Mouse (Mus musculus): ENCODE results near the gene Laptm4a. TPM values are rescaled to one million over a fixed set of nuclear protein-coding genes. Genes with fewer than 3 reads are reported as not detected.

Gene Laptm4a
- polyA plus RNA-seq, 1 experiment from 2014 or later, result 242 TPM

DNA sequence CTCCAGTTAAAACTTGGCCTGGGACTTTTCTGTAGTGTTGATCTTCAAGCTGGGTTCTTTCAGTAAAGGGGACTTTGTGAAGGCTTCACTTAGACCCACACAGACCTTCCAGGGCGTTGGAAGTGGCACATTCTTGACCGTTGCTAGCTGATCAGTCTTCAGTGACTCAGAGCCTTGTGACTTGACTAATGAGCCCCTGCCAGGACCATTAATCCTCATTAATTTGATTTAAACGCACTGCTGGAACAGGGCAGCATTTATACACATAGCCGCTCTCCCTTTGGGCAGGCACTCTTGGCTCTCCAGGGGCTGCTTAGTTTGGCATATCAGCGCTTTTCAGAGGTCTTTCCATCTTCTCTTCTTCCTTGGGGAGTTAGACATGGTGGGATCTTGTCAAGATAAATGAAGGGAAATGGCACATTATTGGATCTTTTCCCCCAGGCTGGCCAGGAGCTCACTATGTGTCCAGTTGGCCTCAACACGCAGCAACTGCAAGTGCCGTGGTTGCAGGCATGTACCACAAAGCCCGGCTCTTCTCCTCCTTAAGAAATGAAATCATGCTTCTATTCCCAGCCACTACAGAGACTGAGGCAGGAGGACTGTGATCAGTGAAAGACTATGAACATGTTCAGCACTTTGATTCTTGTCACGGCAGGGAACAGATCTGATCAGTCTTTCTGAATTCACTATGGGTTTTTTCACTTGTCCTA lies 40.3 kb downstream of the Laptm4a start:
- WGBS, result 75% methylated on average over 9 of the region's 9 CpGs
- Histone ChIP-seq H3K9me3 (ENCODE audit: control insufficient read depth) (no peaks in the 10 kb centered on the region), H3K4me1 (replicated peaks; ENCODE audit: control insufficient read depth, insufficient read depth, low read length) (no peaks in the 10 kb centered on the region), H3K4me3 (ENCODE audit: low read depth, low read length) (no peak overlapping the region), H3K27ac (ENCODE audit: low read depth, low read length) (no peak overlapping the region), H3K4me2 (replicated peaks; ENCODE audit: low read depth) (no peak overlapping the region), H3K36me3 (ENCODE audit: control insufficient read depth, insufficient read depth) (no peaks in the 10 kb centered on the region), H3K9ac (ENCODE audit: low read depth, low read length) (no peak overlapping the region), H3K27me3 (replicated peaks; ENCODE audit: control insufficient read depth, insufficient read depth, low read length) (0 out of 2 replicates have a peak, but pooled peaks cover 3% of the 10 kb centered on the region)
- ATAC-seq, result no peak
- TF ChIP-seq CTCF (IDR thresholded peaks at IDR 0.05; ENCODE audit: low read depth), result no peak

DNA sequence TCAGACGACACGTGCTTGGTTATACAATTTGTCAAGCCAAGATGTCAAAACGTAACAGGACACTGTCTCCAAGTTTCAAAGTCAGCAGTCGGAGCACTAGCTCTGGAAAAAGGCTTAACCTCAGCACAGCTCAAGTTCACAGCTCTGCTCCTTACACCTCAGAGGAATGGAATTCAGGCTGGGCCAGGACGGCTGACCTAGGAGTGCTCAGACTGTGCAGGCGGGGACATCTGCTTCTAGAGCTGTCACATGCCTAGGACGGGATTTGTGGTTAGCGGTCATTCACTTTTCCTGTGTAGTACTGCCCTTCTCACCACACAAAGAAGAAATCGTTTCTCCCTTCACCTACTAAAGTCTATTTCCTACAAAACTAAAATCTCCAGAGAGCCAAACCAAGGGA lies 48.4 kb downstream of the Laptm4a start:
- no peak overlapping the region for H3K4me3 ChIP-seq (ENCODE audit: low read depth, low read length)
- WGBS, result 21% methylated on average over 9 of the region's 9 CpGs
- no peaks in the 10 kb centered on the region for H3K9me3 ChIP-seq (ENCODE audit: control insufficient read depth)
- peak; percentile 61; the same call in 1 of the 2 replicates for ATAC-seq
- H3K27ac ChIP-seq (ENCODE audit: low read depth, low read length), result no peak overlapping the region
- no peak overlapping the region for H3K9ac ChIP-seq (ENCODE audit: low read depth, low read length)
- H3K36me3 ChIP-seq (ENCODE audit: control insufficient read depth, insufficient read depth), result no peaks in the 10 kb centered on the region
- no peaks in the 10 kb centered on the region for H3K4me1 ChIP-seq (replicated peaks; ENCODE audit: control insufficient read depth, insufficient read depth, low read length)
- H3K27me3 ChIP-seq (replicated peaks; ENCODE audit: control insufficient read depth, insufficient read depth, low read length), result no peaks in the 10 kb centered on the region
- H3K4me2 ChIP-seq (replicated peaks; ENCODE audit: low read depth), result no peak overlapping the region
- no peak for TF ChIP-seq CTCF (IDR thresholded peaks at IDR 0.05; ENCODE audit: low read depth)

DNA sequence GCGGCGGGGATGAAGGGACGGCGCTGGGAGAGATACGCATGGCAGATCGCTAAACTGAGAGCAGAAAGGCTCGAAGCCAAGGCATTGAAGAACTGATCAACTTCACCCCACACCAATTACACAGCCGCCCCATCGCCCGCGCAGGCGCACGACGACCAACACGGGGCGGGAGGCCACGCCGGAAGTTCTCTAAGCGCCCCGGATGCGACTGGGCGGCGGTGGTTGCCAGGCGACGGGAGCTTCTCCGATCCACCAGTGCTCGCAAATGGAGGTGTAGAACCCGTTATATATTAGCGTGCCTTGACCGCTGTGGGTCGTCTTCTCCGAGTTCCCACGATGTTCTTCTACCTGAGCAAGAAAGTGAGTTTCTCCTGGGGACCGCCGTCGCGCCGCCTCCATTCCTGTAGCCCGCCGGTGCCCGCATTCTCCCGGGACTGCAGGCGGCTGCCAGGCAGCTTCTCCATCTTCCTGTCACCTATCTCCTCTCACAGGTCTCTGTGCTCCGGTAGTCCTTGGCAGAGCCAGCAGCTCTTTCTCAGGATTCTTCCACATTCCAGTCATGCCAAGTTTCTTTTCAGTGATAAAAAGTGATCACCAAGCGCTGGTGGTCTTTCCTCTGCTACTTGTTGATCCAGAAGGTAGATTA lies 52.5 kb downstream of the Laptm4a start, which contains the start of gene Wdr35:
Gene Wdr35, plus strand, starts transcription at position 73 of the 646 bp plus-strand sequence.
- under 1% methylated on average over 45 of the region's 45 CpGs for WGBS
- no peaks in the 10 kb centered on the region for H3K36me3 ChIP-seq (ENCODE audit: control insufficient read depth, insufficient read depth)
- no peaks in the 10 kb centered on the region for H3K27me3 ChIP-seq (replicated peaks; ENCODE audit: control insufficient read depth, insufficient read depth, low read length)
- no peak within 1 kb of the TSS for H3K27ac ChIP-seq (ENCODE audit: low read depth, low read length)
- ATAC-seq, result peak; percentile 80
- H3K9me3 ChIP-seq (ENCODE audit: control insufficient read depth), result no peaks in the 10 kb centered on the region
- peak within 1 kb of the TSS; percentile 69 for H3K4me3 ChIP-seq (ENCODE audit: low read depth, low read length)
- H3K4me2 ChIP-seq (replicated peaks; ENCODE audit: low read depth), result peak within 1 kb of the TSS; percentile 89
- peak within 1 kb of the TSS; percentile 48; the same call in 1 of the 2 replicates for H3K9ac ChIP-seq (ENCODE audit: low read depth, low read length)
- H3K4me1 ChIP-seq (replicated peaks; ENCODE audit: control insufficient read depth, insufficient read depth, low read length), result no peaks in the 10 kb centered on the region
- no peak for TF ChIP-seq CTCF (IDR thresholded peaks at IDR 0.05; ENCODE audit: low read depth)

DNA sequence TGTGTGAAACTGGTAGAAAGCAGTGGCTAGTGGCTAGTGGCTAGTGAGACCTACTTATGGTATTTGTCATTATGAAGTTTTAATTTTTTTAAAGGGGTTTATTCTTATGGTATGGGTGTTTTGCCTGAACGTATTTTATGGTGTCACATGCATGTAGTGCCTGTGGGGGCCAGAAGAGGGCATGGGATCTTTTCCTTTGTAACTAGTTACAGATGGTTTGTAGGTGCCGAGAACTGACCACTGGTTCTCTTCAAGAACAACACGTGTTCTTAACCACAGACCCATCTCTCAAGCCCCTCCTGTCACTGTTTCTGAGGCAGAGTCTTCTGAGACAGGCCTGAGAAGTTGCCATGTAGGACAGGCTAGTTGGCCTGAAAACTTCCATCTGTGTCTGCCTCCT lies 53.6 kb downstream of the Laptm4a start:
- Histone ChIP-seq H3K4me1 (replicated peaks; ENCODE audit: control insufficient read depth, insufficient read depth, low read length) (no peaks in the 10 kb centered on the region), H3K4me2 (replicated peaks; ENCODE audit: low read depth) (no peak overlapping the region), H3K36me3 (ENCODE audit: control insufficient read depth, insufficient read depth) (no peaks in the 10 kb centered on the region), H3K27me3 (replicated peaks; ENCODE audit: control insufficient read depth, insufficient read depth, low read length) (no peaks in the 10 kb centered on the region), H3K9me3 (ENCODE audit: control insufficient read depth) (no peaks in the 10 kb centered on the region), H3K9ac (ENCODE audit: low read depth, low read length) (no peak overlapping the region), H3K27ac (ENCODE audit: low read depth, low read length) (no peak overlapping the region), H3K4me3 (ENCODE audit: low read depth, low read length) (no peak overlapping the region)
- ATAC-seq, result no peak
- WGBS, result 91% methylated on average over 3 of the region's 3 CpGs
- no peak for TF ChIP-seq CTCF (IDR thresholded peaks at IDR 0.05; ENCODE audit: low read depth)

Other genes with a start within 250 kb of the Laptm4a start
- gene Pum2, start 247.5 kb upstream of the Laptm4a start, polyA plus RNA-seq (2015; fragmentation: Nextera tagmentation; extraction: Ambion mirVana), result 22.7 and 23.6 TPM in 2 replicates
- gene Sdc1, start 150.3 kb upstream of the Laptm4a start, polyA plus RNA-seq (2015; fragmentation: Nextera tagmentation; extraction: Ambion mirVana), result 43.4 and 46.4 TPM in 2 replicates
- not detected in 2 replicates for gene Matn3, start 26.3 kb downstream of the Laptm4a start, polyA plus RNA-seq (2015; fragmentation: Nextera tagmentation; extraction: Ambion mirVana)
- gene Wdr35, start 52.2 kb downstream of the Laptm4a start, polyA plus RNA-seq (2015; fragmentation: Nextera tagmentation; extraction: Ambion mirVana), result 2.5 and 2.6 TPM in 2 replicates
- 35.3 and 38.5 TPM in 2 replicates for gene Ttc32, start 108.3 kb downstream of the Laptm4a start, polyA plus RNA-seq (2015; fragmentation: Nextera tagmentation; extraction: Ambion mirVana)